15 mouse cellular contexts compared by ENCODE assay signal in the genomic region with DNA sequence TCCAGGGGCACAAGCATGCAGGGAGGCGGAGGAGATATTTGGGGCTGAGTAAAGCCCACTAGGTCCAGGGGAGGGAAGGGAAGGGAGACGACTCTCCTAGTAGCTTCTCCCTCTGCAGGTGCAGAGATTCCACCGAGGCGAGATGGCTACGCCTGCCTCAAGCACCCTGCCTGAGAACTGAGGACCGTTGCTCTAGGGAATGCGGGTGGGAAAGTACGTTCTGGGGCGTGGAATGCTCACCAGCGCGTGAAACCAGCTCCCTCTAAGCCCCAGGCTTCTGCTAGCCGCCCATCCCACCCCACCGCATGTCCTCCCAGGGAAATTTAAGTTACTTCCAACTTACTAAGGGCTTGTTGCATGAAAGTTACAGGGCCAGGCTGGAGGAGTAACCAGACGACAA. TPM values are rescaled to one million over a fixed set of nuclear protein-coding genes. Genes with fewer than 3 reads are reported as not detected.
DNase-seq lines count a peak whose midpoint lies in the region; ATAC-seq and TF ChIP-seq lines count a peak whose summit lies in the region.
"Had no signal": no experiment of that assay in that cellular context is flagged by ENCODE, and none has a peak within 500 bp of the region (broad histone marks: within the 10 kb centered on the region; RNA-seq: fewer than 3 reads in every experiment).

No protein-coding gene starts in this region.

- no peaks in the 10 kb centered on the region for H3K36me3 ChIP-seq in heart, embryonic 12.5 days
- no peaks in the 10 kb centered on the region for H3K36me3 ChIP-seq in lung, embryonic 15.5 days
- H3K36me3 ChIP-seq: limb, embryonic 15.5 days had no signal

- no peak for ATAC-seq in heart, embryonic 12.5 days (ENCODE audit: insufficient number of reproducible peaks, low FRiP score)
- ATAC-seq in lung, embryonic 15.5 days (ENCODE audit: borderline replicate concordance, extremely low read depth, low FRiP score, low TSS enrichment) = no peak
- ATAC-seq in Patski = peak; percentile 7

- POLR2A ChIA-PET in Patski (lab: Charles Lee) = interaction anchor here (1.3 to 1.4 kb wide), 3 partner anchors 19 to 61 kb away, joined by 3 to 4 read pairs (median 3); no protein-coding TSS in a partner anchor

- no peak overlapping the region for H3K27ac ChIP-seq in heart, embryonic 12.5 days (ENCODE audit: poor library complexity, severe bottlenecking)
- no peak overlapping the region for H3K27ac ChIP-seq in lung, embryonic 15.5 days
- H3K27ac ChIP-seq: limb, embryonic 15.5 days had no signal

- no peaks in the 10 kb centered on the region for H3K9me3 ChIP-seq in heart, embryonic 12.5 days (replicated peaks)
- no peaks in the 10 kb centered on the region for H3K9me3 ChIP-seq in lung, embryonic 15.5 days
- H3K9me3 ChIP-seq: limb, embryonic 15.5 days had no signal

- H3K9ac ChIP-seq in heart, embryonic 12.5 days = peak overlapping the region; percentile 80; the same call in 1 of the 2 replicates
- no peak overlapping the region for H3K9ac ChIP-seq in lung, embryonic 15.5 days
- H3K9ac ChIP-seq: limb, embryonic 15.5 days had no signal

- no peak for DNase-seq in heart, adult 8-10 months (ENCODE audit: low spot score)
- DNase-seq in lung, adult 18-20 months = no peak
- DNase-seq in Patski (ENCODE audit: low read depth, low spot score) = no peak
- peak; percentile 42 for DNase-seq in kidney, postnatal 10 days
- no peak for DNase-seq in yolk sac, embryonic 10.5 days (ENCODE audit: low spot score)
- no peak for DNase-seq in adrenal gland, postnatal 4 days (ENCODE audit: low spot score in 2 of 2)
- DNase-seq: cerebellum, adult 2 months; embryo, embryonic 11 days; lung, postnatal 36 days; right cerebral cortex, postnatal 25 days; thymus, postnatal 25 days had no signal

- peaks cover 42% of the 10 kb centered on the region for H3K4me1 ChIP-seq in heart, embryonic 12.5 days (replicated peaks)
- H3K4me1 ChIP-seq in lung, embryonic 15.5 days = peaks cover 29% of the 10 kb centered on the region

- TF ChIP-seq CTCF in Patski (IDR thresholded peaks at IDR 0.05) = no peak

- WGBS in heart, embryonic 12.5 days = 11% methylated on average over 14 of the region's 14 CpGs
- 16% methylated on average over 14 of the region's 14 CpGs for WGBS in lung, embryonic 15.5 days

- peak overlapping the region; percentile 78 for H3K4me3 ChIP-seq in heart, embryonic 12.5 days
- peak overlapping the region; percentile 70; the same call in 1 of the 2 replicates for H3K4me3 ChIP-seq in lung, embryonic 15.5 days

- in situ Hi-C loops in Patski (cut with MboI; ENCODE audit: low pct_unique_long_range_greater_than_20kb) = no loop called here

- peak overlapping the region; percentile 98 for H3K4me2 ChIP-seq in heart, embryonic 12.5 days
- peak overlapping the region; percentile 99 for H3K4me2 ChIP-seq in lung, embryonic 15.5 days

- H3K27me3 ChIP-seq in heart, embryonic 12.5 days (replicated peaks) = peaks cover 24% of the 10 kb centered on the region
- peaks cover 52% of the 10 kb centered on the region for H3K27me3 ChIP-seq in lung, embryonic 15.5 days
- no peaks in the 10 kb centered on the region for H3K27me3 ChIP-seq in Patski

- CTCF ChIA-PET in Patski (lab: Charles Lee) = interaction anchor here (0.9 to 1.5 kb wide), 3 partner anchors 13 to 19 kb away, joined by 3 to 4 read pairs (median 3); no protein-coding TSS in a partner anchor

RNA-seq across cellular contexts. Expression of a gene that starts 1.1 kb away (rescaled TPM):
- 20.2 and 23.5 TPM in 2 replicates for polyA plus RNA-seq in heart, embryonic 12.5 days (2016; fragmentation: Nextera tagmentation; extraction: Ambion mirVana)
- 10 to 100 TPM; 21.9 to 36.4 (median 28.1) TPM for total RNA-seq in heart, adult 8-10 months (2022)
- 13.2 and 14.7 TPM in 2 replicates for polyA plus RNA-seq in lung, embryonic 15.5 days (2015; fragmentation: Nextera tagmentation; extraction: Ambion mirVana)
- polyA plus RNA-seq in Patski (2021) = 70.7 TPM
- total RNA-seq in adrenal gland, postnatal 4 days (2021) = 10 to 100 TPM in 1 of 2 experiments, 1 to 10 TPM in 1; 8.7 to 10.9 TPM
- polyA plus RNA-seq: neural tube, embryonic 14.5 days had no signal

RNA-seq across cellular contexts. Expression of a gene that starts 17.7 kb away (rescaled TPM):
- polyA plus RNA-seq in heart, embryonic 12.5 days (2016; fragmentation: Nextera tagmentation; extraction: Ambion mirVana) = 68.8 and 71.0 TPM in 2 replicates
- total RNA-seq in heart, adult 8-10 months (2022) = 10 to 100 TPM; 30.7 to 35.3 (median 32.1) TPM
- polyA plus RNA-seq in lung, embryonic 15.5 days (2015; fragmentation: Nextera tagmentation; extraction: Ambion mirVana) = 141 and 157 TPM in 2 replicates
- polyA plus RNA-seq in Patski (2021) = 108 TPM
- total RNA-seq in adrenal gland, postnatal 4 days (2021) = 10 to 100 TPM; 74.2 to 77.2 TPM
